Mouse (Mus musculus) midbrain, embryonic 14.5 days (tissue): Measurements from ENCODE around the gene Ptges2. TPM values are rescaled to one million over a fixed set of nuclear protein-coding genes. Genes with fewer than 3 reads are reported as not detected.

Source experiments
- ATAC-seq: fragments of 200-750 bp; cut with Nextera tagmentation; 2 replicates; pipeline ENCODE4 v1.8.0; 2017; ENCODE audit warnings: moderate number of reproducible peaks, moderate library complexity; ENCODE audit not compliant: low FRiP score, low TSS enrichment
- DNase-seq: peaks from one replicate; pipeline ENCODE4 v3.0.0-alpha.2; 2015
- H3K27ac ChIP-seq: fragments of 300-500 bp; sonication (generic); replicated peaks from 2 replicates; pipeline ENCODE4 v1.5.1; 2014; ENCODE audit warnings: mild to moderate bottlenecking, low read depth, low read length, moderate library complexity
- H3K27me3 ChIP-seq: fragments of 300-500 bp; sonication (generic); 2 replicates; pipeline ENCODE4 v1.6.1; 2014; ENCODE audit warnings: low read length, control low read depth, mixed read lengths; ENCODE audit not compliant: control insufficient read depth, insufficient read depth
- H3K36me3 ChIP-seq: fragments of 300-500 bp; sonication (generic); 2 replicates; pipeline ENCODE4 v1.6.1; 2014; ENCODE audit warnings: low read length, control low read depth; ENCODE audit not compliant: control insufficient read depth, insufficient read depth
- H3K4me1 ChIP-seq: fragments of 300-500 bp; sonication (generic); 2 replicates; pipeline ENCODE4 v1.6.1; 2014; ENCODE audit warnings: mild to moderate bottlenecking, antibody characterized with exemption, low read length, control low read depth; ENCODE audit not compliant: control insufficient read depth, insufficient read depth
- H3K4me2 ChIP-seq: fragments of 300-500 bp; sonication (generic); 2 replicates; pipeline ENCODE4 v1.6.1; 2014; ENCODE audit warnings: mild to moderate bottlenecking, low read length, moderate library complexity
- H3K4me3 ChIP-seq: fragments of 300-500 bp; sonication (generic); replicated peaks from 2 replicates; pipeline ENCODE4 v1.5.1; 2014; ENCODE audit warnings: low read depth, low read length
- H3K9ac ChIP-seq: fragments of 300-500 bp; sonication (generic); replicated peaks from 2 replicates; pipeline ENCODE4 v1.6.1; 2014; ENCODE audit warnings: mild to moderate bottlenecking, low read length, moderate library complexity
- H3K9me3 ChIP-seq: fragments of 300-500 bp; sonication (generic); 2 replicates; pipeline ENCODE4 v1.6.1; 2016; ENCODE audit warnings: low read length, control low read depth, mixed read lengths; ENCODE audit not compliant: control insufficient read depth
- WGBS: fragments of 180-500 bp; shearing (Covaris S2); extraction: QIAGEN DNeasy Blood & Tissue Kit; methylation state at CpG from one replicate; pipeline ENCODE4 v1.1.7; 2014; 5-methylcytosine and 5-hydroxymethylcytosine counted together
- polyA plus RNA-seq: library from polyadenylated mRNA; unstranded; fragments of >200 nt; fragmentation: Nextera tagmentation; extraction: Ambion mirVana; gene quantifications from 2 replicates; pipeline ENCODE4 v1.2.1, GENCODE M21; 2014

The Ptges2 gene
- polyA plus RNA-seq, 1 experiment from 2014 or later: 46.2 TPM

DNA sequence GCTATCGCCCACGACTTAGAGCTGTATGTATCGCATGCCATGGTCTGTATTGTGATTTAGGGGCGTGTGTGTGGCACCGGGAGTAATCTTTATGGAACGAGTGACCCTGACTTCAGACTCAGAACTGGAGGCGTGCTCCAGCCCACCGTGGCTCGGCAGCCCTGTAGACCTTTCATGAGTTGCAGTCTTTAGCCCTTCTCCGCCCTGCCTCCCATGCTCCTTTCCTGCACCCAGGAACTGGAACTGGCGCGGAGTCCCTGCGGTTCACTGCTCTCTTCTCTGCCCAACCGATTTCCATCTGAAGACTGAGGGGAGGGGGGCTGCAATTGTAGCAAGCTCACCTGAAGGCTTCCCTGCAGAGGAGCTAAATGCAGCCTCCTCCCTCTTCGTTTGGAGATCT lies 999 bp downstream of the Ptges2 start:
- Histone ChIP-seq H3K4me1 (peaks cover 13% of the 10 kb centered on the region), H3K4me3 (peak overlapping the region; percentile 97), H3K9me3 (no peaks in the 10 kb centered on the region), H3K27ac (peak overlapping the region; percentile 91), H3K4me2 (peak overlapping the region; percentile 89), H3K27me3 (no peaks in the 10 kb centered on the region), H3K36me3 (peaks cover 18% of the 10 kb centered on the region), H3K9ac (peak overlapping the region; percentile 80)
- DNase-seq (peak; percentile 15), ATAC-seq (no peak)
- under 1% methylated on average over 15 of the region's 15 CpGs for WGBS

DNA sequence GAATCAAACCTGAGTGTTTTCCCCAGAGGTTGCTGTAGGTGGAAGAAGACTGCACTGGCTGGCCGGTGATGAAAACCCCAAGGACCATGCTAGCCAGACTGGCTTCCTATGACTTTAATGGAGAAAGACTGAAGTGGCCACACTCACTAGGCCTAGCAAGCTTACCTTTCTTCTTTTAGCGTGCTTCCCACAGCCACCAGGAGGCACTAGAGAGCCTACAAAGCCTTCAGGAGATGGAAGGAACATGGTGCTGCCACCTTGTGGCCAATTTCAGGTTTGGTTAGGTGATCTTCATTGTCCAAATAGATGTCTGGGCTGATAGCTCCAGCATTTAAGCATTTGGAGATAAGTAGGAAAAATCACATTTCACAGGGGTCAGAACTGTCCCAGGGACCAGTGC lies 9.0 kb downstream of the Ptges2 start:
- Histone ChIP-seq H3K4me2 (no peak overlapping the region), H3K36me3 (peaks cover 35% of the 10 kb centered on the region), H3K27me3 (no peaks in the 10 kb centered on the region), H3K27ac (no peak overlapping the region), H3K4me1 (no peaks in the 10 kb centered on the region), H3K9me3 (no peaks in the 10 kb centered on the region), H3K9ac (no peak overlapping the region), H3K4me3 (no peak overlapping the region)
- ATAC-seq (no peak; the same call in 1 of the 2 replicates), DNase-seq (peak; percentile 98)
- WGBS: 19% methylated on average over 2 of the region's 2 CpGs

DNA sequence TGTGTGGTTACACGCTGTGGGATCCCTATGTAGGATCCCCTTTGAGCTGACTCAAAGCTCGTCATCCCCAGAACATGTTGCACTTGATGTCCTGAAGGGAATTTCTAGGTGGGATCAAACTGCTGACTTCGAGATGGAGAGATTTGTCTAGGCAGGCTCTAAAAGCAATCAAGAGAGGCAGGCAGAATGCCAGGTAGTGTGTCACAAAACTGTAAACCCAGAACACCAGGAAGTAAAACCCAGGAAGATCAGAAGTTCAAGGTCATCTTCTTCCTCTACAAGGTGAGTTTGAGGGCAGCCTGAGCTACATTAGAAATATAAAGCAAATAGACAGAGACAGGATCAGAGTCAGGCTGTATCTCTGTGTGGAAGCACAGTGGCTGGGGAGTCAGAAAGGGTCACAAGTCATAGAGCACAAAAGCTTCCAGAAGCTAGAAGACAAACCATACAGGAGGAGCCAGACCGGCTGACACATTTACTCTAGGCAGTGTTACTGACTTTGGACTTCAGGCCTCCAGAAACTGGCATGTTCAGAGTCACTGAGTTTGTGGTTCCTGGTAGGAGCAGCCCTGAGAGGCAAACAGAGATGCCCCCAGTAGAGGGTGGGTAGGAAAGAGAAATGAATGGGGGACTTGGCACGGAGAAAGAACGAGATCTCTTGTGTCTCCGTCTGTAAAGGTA lies 11.6 kb downstream of the Ptges2 start:
- no peak overlapping the region for H3K4me2 ChIP-seq
- no peaks in the 10 kb centered on the region for H3K27me3 ChIP-seq
- ATAC-seq: no peak
- no peaks in the 10 kb centered on the region for H3K4me1 ChIP-seq
- no peak overlapping the region for H3K9ac ChIP-seq
- 84% methylated on average over 7 of the region's 7 CpGs for WGBS
- no peaks in the 10 kb centered on the region for H3K9me3 ChIP-seq
- no peak for DNase-seq
- H3K4me3 ChIP-seq: no peak overlapping the region
- peaks cover 11% of the 10 kb centered on the region for H3K36me3 ChIP-seq
- H3K27ac ChIP-seq: no peak overlapping the region

DNA sequence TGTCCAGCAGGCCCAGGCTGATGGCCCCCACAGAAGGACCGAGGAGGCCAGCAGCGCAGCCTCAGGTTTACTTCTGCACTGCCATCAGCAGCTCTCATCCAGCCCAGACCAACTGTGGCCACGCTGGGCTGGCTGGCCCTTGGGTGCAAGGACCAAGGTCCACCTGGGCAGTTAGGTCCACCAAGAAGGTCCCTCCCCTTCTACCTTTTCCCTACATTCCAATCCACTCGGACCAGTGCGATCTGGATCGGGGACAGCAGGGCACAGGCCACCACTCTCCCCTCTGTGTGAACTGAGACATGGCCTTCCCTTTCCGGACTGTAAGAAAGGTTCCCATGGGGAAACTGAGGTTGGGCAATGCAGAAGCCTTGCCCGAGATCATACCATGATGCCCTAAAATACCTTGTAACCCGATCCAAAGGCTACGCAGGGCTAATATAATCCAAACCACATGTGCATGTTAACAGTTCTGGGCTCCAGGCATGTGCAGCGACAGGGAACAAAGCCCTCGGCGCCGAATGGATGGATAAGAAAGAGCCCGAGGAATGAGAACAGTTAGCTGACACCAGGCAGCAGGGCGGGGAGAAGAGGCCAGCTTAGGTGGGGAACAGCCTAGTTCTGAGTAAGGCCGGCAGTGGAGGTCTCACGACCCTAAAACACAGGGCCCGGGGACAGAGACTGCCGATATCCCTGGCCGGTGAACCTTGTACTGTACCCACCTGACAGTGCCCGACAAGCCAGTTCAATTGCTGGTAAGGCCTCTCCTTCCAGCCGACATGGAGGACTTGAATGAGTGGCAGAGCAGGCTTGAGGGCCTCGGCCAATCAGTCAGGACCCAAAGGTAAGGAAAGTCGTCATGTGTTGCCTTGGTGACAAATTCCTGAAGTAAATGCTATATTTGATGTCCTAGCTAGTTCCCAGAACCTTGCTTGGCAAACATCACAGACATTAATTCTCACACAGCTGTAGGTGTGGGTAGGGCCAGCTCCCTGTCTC lies 13.0 kb downstream of the Ptges2 start:
- WGBS: 68% methylated on average over 25 of the region's 25 CpGs

DNA sequence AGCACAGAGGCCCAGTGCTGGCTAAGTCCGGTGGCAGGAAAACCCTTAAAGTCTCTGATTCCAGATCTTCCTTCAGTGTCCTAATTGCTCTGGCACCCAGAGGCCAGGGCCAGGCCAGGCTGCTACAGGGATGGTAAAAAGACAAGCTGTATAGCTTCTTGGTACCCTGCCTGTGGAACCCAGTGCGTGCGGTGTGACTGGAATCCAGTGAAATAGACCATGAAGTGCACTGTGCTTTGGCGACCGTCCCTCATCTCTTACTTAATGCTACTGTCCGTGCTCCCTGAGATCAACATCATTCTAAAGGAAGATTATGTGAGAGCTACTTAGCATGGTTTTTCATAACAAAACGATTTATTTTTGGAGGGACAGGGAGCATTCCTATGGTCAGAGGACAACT lies 15.7 kb downstream of the Ptges2 start:
- Histone ChIP-seq H3K36me3 (peaks cover 28% of the 10 kb centered on the region), H3K4me2 (no peak overlapping the region), H3K9ac (no peak overlapping the region), H3K27me3 (no peaks in the 10 kb centered on the region), H3K27ac (no peak overlapping the region), H3K4me3 (no peak overlapping the region), H3K4me1 (no peaks in the 10 kb centered on the region), H3K9me3 (no peaks in the 10 kb centered on the region)
- DNase-seq (no peak), ATAC-seq (no peak)
- WGBS: 87% methylated on average over 7 of the region's 7 CpGs

More for the DNA sequence above, 13.0 kb downstream of the Ptges2 start:
- no peaks in the 10 kb centered on the region for H3K27me3 ChIP-seq
- no peaks in the 10 kb centered on the region for H3K4me1 ChIP-seq
- no peak for DNase-seq
- no peaks in the 10 kb centered on the region for H3K9me3 ChIP-seq
- no peak overlapping the region for H3K4me3 ChIP-seq
- no peak overlapping the region for H3K27ac ChIP-seq
- ATAC-seq: no peak
- H3K4me2 ChIP-seq: no peak overlapping the region
- no peak overlapping the region for H3K9ac ChIP-seq
- H3K36me3 ChIP-seq: peaks cover 6% of the 10 kb centered on the region; the same call in 1 of the 2 replicates

DNA sequence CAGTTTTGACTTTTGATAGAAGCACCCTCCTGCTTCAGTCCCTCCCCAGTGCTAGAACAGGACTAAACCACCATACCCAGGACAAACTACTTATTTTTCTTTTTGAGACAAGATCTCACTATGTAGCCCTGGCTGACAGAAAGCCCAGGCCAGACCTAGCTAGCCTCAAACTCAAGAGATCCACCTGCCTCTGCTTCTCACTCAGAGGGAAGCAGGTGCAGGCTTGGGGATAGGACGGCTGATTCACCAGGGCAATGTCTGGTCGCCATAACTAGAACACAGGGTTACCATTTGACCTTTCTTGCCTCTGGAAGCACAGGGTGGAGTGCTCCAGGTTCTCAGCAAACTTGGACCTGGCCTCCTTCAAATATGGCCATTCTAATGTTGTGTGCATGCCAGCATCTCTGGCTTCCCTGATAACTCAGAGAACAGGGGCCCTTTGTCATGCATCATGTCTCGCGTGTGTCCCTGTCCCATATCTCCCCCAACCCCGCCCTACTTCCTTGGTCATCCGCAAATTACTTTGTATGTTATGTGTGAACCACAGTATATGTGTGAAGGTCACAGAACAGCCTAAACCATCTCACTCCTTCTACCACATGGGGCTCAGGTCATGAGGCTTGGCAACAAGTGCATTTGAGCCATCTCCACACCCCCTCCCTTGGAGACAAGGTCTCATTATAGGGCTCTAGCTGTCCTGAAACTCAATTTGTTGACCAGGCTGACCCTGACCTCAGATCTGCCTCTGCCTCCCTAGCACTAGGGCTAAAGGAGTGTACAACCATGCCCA lies 17.2 kb downstream of the Ptges2 start:
- WGBS: 95% methylated on average over 6 of the region's 6 CpGs
- Histone ChIP-seq H3K4me3 (no peak overlapping the region), H3K4me1 (no peaks in the 10 kb centered on the region), H3K9me3 (no peaks in the 10 kb centered on the region), H3K9ac (no peak overlapping the region), H3K36me3 (peaks cover 44% of the 10 kb centered on the region), H3K4me2 (no peak overlapping the region), H3K27me3 (no peaks in the 10 kb centered on the region), H3K27ac (no peak overlapping the region)
- no peak for ATAC-seq
- DNase-seq: no peak

DNA sequence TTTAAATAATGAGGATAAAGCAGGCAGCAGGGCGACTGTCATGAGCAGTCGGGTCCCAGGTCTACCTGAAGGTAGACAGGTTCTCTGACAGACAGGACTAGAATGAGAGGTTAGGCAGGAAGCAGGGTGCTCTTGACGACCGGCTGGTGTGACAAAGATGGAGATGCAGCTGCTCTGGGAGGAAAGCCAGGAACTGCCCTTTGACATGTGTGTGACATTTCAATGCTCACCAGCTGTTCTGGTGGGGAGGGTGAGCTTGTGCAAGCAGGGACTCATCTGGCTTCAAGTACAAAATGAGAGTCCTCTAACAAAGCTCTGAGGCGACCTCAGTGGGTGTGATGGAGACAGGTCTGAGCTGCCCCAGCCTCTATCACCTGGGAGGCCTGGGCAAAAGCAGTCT lies 18.2 kb downstream of the Ptges2 start:
- H3K36me3 ChIP-seq: peaks cover 54% of the 10 kb centered on the region
- WGBS: 66% methylated on average over 5 of the region's 5 CpGs
- ATAC-seq: no peak

DNA sequence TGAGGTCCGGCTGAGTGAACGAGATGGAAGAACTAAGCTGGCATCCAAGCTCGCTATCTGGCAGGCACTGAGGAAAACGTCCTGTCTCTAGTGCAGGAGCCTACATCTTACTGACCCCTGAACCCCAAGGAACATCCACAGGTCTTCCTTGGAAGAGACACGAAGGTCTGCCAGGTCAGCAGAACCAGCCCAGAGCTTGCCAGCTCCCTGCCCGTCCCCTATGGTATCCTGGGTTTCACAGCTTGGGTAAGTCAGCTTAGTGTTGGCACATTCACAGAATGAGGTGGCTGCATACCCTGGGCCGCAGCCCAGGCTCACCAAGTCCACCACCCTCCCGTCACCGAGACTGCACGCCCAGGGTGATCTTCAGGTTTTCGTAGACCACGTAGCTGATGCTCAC lies 20.1 kb downstream of the Ptges2 start:
- Histone ChIP-seq H3K4me2 (no peak overlapping the region), H3K9ac (no peak overlapping the region), H3K9me3 (no peaks in the 10 kb centered on the region), H3K4me1 (no peaks in the 10 kb centered on the region), H3K4me3 (no peak overlapping the region), H3K36me3 (peaks cover 72% of the 10 kb centered on the region), H3K27ac (no peak overlapping the region), H3K27me3 (no peaks in the 10 kb centered on the region)
- 94% methylated on average over 12 of the region's 12 CpGs for WGBS
- ATAC-seq (no peak), DNase-seq (no peak)

More for the DNA sequence above, 18.2 kb downstream of the Ptges2 start:
- H3K4me3 ChIP-seq: no peak overlapping the region
- H3K4me2 ChIP-seq: no peak overlapping the region
- DNase-seq: no peak
- no peaks in the 10 kb centered on the region for H3K4me1 ChIP-seq
- H3K9me3 ChIP-seq: no peaks in the 10 kb centered on the region
- no peak overlapping the region for H3K27ac ChIP-seq
- no peak overlapping the region for H3K9ac ChIP-seq
- H3K27me3 ChIP-seq: no peaks in the 10 kb centered on the region
